16 mouse cellular contexts compared by ENCODE assay signal in the genomic region with DNA sequence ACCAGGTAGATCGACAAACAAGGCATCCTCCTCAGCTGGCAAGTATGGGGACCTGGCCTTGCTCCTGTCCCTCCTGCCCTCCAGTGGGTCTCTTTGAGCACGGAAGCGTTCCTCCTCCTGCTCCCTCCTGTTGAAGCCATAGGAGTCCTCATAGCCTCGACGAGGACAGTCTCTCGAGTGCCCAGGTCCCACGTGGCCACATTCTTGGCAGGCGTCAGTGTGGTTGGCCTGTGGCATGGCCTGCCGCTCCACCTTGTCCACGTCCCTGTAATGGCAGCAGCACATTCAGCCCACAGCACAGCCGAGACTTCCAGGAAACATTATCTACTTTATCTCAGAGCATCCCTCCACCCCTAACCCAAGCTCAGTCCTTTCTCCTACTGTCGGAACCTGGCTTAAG.
DNase-seq lines count a peak whose midpoint lies in the region; ATAC-seq and TF ChIP-seq lines count a peak whose summit lies in the region.
"Had no signal": no experiment of that assay in that cellular context is flagged by ENCODE, and none has a peak within 500 bp of the region (broad histone marks: within the 10 kb centered on the region; RNA-seq: fewer than 3 reads in every experiment).

No protein-coding gene starts in this region.

- no peak for TF ChIP-seq POLR2A in lung, adult 2 months (IDR thresholded peaks at IDR 0.05; ENCODE audit: borderline replicate concordance, extremely low read depth, low read depth, low read length)

- peaks cover 12% of the 10 kb centered on the region for H3K4me1 ChIP-seq in forebrain, embryonic 10.5 days
- no peaks in the 10 kb centered on the region for H3K4me1 ChIP-seq in forebrain, embryonic 13.5 days
- peaks cover 14% of the 10 kb centered on the region for H3K4me1 ChIP-seq in heart, embryonic 12.5 days (replicated peaks)
- H3K4me1 ChIP-seq in lung, adult 2 months (ENCODE audit: control insufficient read depth, insufficient read depth, low read length), result no peaks in the 10 kb centered on the region
- H3K4me1 ChIP-seq: forebrain, embryonic 15.5 days had no signal

- no peak for DNase-seq in forebrain, embryonic 10.5 days (ENCODE audit: extremely low spot score, low spot score)
- peak; percentile 16 to 42 for DNase-seq in heart, postnatal 14 days
- DNase-seq in lung, postnatal 36 days, result peak; percentile 21
- no peak for DNase-seq in lung, adult 2 months
- DNase-seq: adrenal gland, adult 8-10 months; cerebellum, adult 2 months; cerebellum, postnatal 10 days; gastrocnemius, postnatal 36 days; kidney, adult 11 months had no signal

- no peak overlapping the region for H3K4me2 ChIP-seq in forebrain, embryonic 13.5 days
- no peak overlapping the region for H3K4me2 ChIP-seq in heart, embryonic 12.5 days
- H3K4me2 ChIP-seq: forebrain, embryonic 15.5 days; heart, embryonic 13.5 days; hindbrain, embryonic 13.5 days had no signal

- H3K9me3 ChIP-seq in forebrain, embryonic 10.5 days, result no peaks in the 10 kb centered on the region
- no peaks in the 10 kb centered on the region for H3K9me3 ChIP-seq in forebrain, embryonic 13.5 days (replicated peaks)
- H3K9me3 ChIP-seq in heart, embryonic 12.5 days (replicated peaks), result no peaks in the 10 kb centered on the region
- H3K9me3 ChIP-seq: embryonic facial prominence, embryonic 10.5 days; forebrain, embryonic 15.5 days; heart, embryonic 13.5 days; hindbrain, embryonic 13.5 days had no signal

- no peak for ATAC-seq in forebrain, embryonic 13.5 days
- no peak for ATAC-seq in heart, embryonic 12.5 days (ENCODE audit: insufficient number of reproducible peaks, low FRiP score)
- ATAC-seq: forebrain, embryonic 15.5 days; hindbrain, postnatal 0 days had no signal

- H3K27ac ChIP-seq in forebrain, embryonic 10.5 days, result 0 out of 2 replicates have a peak overlapping the region, but pooled peaks have one; percentile 15
- no peak overlapping the region for H3K27ac ChIP-seq in forebrain, embryonic 13.5 days
- no peak overlapping the region for H3K27ac ChIP-seq in heart, embryonic 12.5 days (ENCODE audit: poor library complexity, severe bottlenecking)
- H3K27ac ChIP-seq: embryonic facial prominence, embryonic 10.5 days; forebrain, embryonic 15.5 days; heart, embryonic 13.5 days; hindbrain, embryonic 13.5 days; hindbrain, postnatal 0 days had no signal

- intact Hi-C loops in heart, postnatal 14 days (cut with DNase I), result no loop called here

- H3K9ac ChIP-seq in forebrain, embryonic 13.5 days, result no peak overlapping the region
- H3K9ac ChIP-seq in heart, embryonic 12.5 days, result no peak overlapping the region
- H3K9ac ChIP-seq: forebrain, embryonic 15.5 days; heart, embryonic 13.5 days; hindbrain, embryonic 13.5 days had no signal

- no peaks in the 10 kb centered on the region for H3K27me3 ChIP-seq in forebrain, embryonic 10.5 days (ENCODE audit: poor library complexity, severe bottlenecking)
- H3K27me3 ChIP-seq in forebrain, embryonic 13.5 days, result no peaks in the 10 kb centered on the region
- no peaks in the 10 kb centered on the region for H3K27me3 ChIP-seq in heart, embryonic 12.5 days (replicated peaks)
- H3K27me3 ChIP-seq: forebrain, embryonic 15.5 days; heart, embryonic 13.5 days; hindbrain, embryonic 13.5 days had no signal

- peaks cover 68% of the 10 kb centered on the region for H3K36me3 ChIP-seq in forebrain, embryonic 10.5 days (replicated peaks)
- H3K36me3 ChIP-seq in forebrain, embryonic 13.5 days (ENCODE audit: poor library complexity, severe bottlenecking), result peaks cover 19% of the 10 kb centered on the region; the same call in 1 of the 2 replicates
- peaks cover 44% of the 10 kb centered on the region for H3K36me3 ChIP-seq in heart, embryonic 12.5 days
- H3K36me3 ChIP-seq: forebrain, embryonic 15.5 days; hindbrain, embryonic 13.5 days had no signal

- WGBS in forebrain, embryonic 10.5 days, result 93% methylated on average over 12 of the region's 12 CpGs
- 92% methylated on average over 12 of the region's 12 CpGs for WGBS in forebrain, embryonic 13.5 days
- 76% methylated on average over 12 of the region's 12 CpGs for WGBS in heart, embryonic 12.5 days
- 74% methylated on average over 12 of the region's 12 CpGs for WGBS in lung, adult 2 months

- TF ChIP-seq CTCF in lung, adult 2 months (IDR thresholded peaks at IDR 0.05; ENCODE audit: insufficient read depth, low read length), result no peak

- no peak overlapping the region for H3K4me3 ChIP-seq in forebrain, embryonic 10.5 days
- H3K4me3 ChIP-seq in forebrain, embryonic 13.5 days, result no peak overlapping the region
- H3K4me3 ChIP-seq in heart, embryonic 12.5 days, result no peak overlapping the region
- H3K4me3 ChIP-seq in lung, adult 2 months (replicated peaks; ENCODE audit: extremely low read depth, low read depth, low read length), result no peak overlapping the region
- H3K4me3 ChIP-seq: embryonic facial prominence, embryonic 10.5 days; forebrain, embryonic 15.5 days; heart, embryonic 13.5 days; hindbrain, embryonic 13.5 days had no signal

Comparison
In these comparisons a context has a peak if more than half of its experiments do, and no peak if none do; other contexts are left out.
1. DNase-seq: peak in heart, postnatal 14 days (2 of 2) and lung, postnatal 36 days (single experiment); none in forebrain, embryonic 10.5 days (single experiment) and lung, adult 2 months (single experiment).